Mouse (Mus musculus): ENCODE measurements around the gene Map3k3.
A peak's percentile ranks its signal among the peaks of the same experiment; 100 is the strongest.
"Not testable (repeated sequence)": the region's sequence is repeated elsewhere in the genome, so short reads cannot be mapped to it uniquely, and the experiment has no call there.

Gene Map3k3

GRCm38 (mm10) chr11:106084911-106085561, 623 bp downstream of the Map3k3 start:
- peak; percentile 70 to 78 for DNase-seq

DNA sequence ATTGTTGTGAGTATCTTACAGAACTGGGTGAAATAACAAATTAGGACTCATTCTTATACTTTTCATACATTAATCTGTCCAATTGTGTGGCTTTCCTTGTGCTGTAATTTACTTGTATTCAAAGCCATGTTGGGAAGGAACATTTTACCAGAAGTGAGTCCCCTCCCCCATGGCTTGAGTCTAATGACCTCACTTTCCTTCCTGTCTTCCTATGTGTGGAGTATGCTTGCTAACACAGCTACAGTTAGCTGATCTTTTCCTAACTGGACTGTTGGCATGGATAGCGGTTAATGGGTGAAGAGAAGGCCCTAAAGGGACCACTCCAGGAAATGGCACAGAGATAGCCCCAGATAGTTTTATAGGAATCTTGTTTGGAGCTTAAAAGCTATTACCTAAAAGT, 13.8 kb downstream of the Map3k3 start:
- DNase-seq = no peak

GRCm38 (mm10) chr11:106102866-106103265, 18.5 kb downstream of the Map3k3 start:
- DNase-seq = peak in 1 of 2 experiments; percentile 10

DNA sequence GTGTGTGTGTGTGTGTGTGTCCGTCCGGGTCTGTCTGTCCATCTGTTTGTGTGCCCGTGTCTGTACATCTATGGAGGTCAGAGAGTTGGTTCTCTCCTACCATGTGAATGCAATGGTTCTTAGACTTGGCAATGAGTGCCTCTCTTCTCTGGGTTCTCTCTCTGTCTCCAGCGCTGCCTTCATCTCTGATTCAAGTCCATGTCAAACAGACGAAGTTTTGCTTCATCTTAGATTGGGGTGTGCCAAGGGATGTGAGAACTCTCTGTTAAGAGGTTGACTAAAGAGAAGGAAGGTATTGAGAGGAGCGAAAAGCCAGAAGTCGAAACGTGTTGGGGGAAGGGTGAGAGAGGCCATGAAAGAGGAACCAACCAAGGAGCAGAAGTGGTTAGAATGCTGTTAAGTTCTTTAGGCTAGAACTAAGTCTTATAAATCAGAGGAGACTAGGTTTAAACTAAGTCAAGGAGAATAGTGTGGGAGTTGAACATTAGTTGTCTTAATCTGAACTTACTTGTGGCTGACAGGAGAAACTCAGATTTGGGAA, 21.7 kb downstream of the Map3k3 start:
- no peak for DNase-seq

GRCm38 (mm10) chr11:106111688-106112087, 27.3 kb downstream of the Map3k3 start:
- DNase-seq = no peak

DNA sequence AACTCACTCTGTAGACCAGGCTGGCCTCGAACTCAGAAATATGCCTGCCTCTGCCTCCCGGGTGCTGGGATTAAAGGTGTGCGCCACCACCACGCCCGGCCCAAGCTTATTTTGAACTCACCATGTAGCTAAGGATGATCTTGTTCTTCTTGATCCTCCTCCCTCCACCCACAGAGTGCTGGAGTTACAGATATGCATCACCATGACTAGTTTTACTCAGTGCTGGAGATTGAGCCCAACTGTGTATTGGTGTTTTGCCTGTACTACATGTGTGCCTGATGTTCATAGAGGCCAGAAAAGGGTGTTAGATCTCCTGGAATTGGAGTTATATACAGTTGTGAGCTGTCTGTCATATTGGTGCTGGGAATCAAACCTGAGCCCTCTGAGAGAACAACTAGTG, 37.8 kb downstream of the Map3k3 start:
- no peak for DNase-seq

DNA sequence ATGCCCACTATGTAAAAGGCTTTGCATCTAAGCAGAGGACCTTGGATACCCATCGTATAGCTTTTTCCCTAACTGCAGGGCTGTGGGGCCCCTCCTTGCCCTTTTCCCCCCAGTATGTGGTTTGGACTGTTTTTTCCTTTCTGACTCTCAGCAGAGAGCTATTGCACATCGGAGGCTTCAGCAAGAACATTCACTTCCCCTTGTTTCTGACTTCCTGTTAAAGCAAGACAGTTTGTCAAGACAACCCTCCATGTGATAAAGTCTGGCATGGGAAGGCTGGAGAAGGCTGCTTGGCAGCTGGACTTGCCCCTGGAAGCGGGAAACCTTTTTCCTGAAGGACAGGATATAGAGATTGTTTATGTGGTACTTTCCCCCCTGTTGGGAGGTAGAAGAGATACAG, 38.3 kb downstream of the Map3k3 start:
- DNase-seq = no peak

- no peak for DNase-seq
These were observed 40.4 kb downstream of the Map3k3 start for GRCm38 (mm10) chr11:106124784-106125183.

DNA sequence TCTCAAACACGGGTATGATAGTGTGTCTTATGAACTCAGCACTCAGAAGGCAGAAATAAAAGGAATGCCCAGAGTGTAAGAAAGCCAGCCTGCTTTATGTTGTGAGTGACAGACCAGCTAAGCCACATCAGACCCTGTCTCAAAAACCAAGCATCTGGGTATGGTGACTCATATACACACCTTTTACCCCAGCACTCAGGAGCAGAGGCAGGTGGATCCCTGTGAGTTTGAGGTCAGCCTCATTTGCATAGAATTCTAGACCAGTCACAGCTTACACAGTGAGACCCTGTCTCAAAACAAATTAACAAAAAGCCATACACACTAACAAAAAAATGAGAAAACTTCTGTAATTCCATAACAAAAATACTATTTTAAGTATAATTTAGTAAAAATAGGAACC, 41.4 kb downstream of the Map3k3 start:
- no peak for DNase-seq

GRCm38 (mm10) chr11:106126727-106127373, 42.4 kb downstream of the Map3k3 start:
- DNase-seq = not testable (repeated sequence)

DNA sequence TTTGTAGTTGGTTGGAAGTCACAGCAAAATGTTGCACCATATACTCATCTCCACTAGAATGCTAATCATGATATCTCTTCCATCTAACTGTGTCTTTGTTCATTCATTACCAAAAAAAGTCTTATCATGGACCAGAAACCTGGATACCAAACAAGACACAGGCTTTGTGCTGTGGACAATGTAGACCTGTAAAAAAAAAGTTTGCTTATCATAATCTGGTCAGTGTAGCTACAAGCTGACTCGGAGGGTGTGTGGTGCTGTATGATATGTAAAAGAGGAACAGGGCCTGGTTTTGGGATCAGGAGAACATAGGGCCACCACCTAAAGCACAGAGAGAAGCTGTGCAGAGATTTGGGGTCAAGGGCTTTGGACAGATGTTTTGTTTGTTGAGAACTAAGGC, 45.1 kb downstream of the Map3k3 start:
- DNase-seq = no peak

GRCm38 (mm10) chr11:106132516-106132915, 48.1 kb downstream of the Map3k3 start:
- no peak for DNase-seq

DNA sequence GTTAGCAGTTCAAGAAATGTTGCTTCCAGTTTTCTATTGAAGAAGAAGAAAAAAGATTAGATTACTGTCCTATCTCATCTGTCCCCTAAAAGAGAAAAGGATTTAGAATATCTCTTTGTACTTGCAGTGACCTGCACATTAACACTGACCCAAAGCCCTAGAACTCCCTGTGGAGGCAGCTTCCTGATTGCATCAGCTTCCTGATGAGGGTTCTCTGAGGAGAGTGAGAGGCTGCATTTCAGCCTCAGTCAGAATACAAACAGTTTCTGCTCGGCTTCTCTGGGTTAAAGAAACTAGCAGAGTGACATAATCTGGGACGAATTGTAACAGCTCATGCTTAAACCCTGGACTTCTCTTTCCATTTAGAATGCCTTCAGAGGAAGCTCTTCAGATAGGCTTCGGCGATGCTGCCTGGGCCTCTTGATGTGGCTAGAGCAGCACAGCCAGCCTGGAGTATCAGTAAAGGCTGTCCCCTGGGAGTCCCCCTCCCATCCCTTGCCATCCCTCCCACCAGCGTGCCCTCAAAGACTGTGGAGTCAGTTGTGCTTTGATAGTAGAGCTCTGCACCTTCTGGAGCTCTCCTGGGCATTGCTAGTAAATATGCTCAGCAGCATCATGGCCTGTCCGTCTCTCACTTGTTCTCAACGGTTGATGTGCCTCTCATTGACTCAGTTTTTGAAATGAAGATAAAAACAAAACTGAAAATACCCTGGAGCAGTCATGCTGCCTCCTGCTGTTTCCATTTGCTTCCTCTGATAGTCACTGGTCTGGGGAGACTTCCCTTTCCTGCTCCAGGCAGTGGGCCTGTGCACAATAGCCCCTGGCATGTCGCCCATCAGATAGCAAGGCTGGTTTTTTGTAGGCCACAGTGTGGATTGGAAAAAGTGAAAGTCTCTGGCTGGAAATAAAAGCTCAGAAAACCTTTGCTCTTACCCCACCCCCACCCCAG, 50.4 kb downstream of the Map3k3 start:
- DNase-seq = peak; percentile 61 to 65

DNA sequence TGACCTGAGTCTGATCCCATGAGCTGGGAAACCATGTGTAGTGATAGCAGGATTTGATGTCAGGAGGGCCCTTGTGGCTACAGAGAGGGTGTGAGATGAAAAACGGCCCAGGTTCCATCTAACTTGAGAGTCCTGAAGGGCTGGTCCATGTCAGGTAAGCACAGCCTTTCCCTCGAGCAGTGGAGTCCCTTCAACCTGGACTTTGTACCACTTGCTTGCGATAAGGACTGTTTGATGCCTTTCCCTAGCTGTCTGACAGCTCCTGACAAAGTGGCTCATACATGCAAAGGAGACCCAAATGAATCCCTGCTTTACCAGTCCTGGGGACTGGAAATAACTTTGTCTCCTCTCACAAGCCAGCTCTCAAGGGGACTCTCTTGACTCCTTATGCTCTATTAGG, 66.8 kb downstream of the Map3k3 start:
- no peak for DNase-seq

- DNase-seq = peak; percentile 54 to 66
These were observed 67.7 kb downstream of the Map3k3 start for GRCm38 (mm10) chr11:106152132-106152531.

DNA sequence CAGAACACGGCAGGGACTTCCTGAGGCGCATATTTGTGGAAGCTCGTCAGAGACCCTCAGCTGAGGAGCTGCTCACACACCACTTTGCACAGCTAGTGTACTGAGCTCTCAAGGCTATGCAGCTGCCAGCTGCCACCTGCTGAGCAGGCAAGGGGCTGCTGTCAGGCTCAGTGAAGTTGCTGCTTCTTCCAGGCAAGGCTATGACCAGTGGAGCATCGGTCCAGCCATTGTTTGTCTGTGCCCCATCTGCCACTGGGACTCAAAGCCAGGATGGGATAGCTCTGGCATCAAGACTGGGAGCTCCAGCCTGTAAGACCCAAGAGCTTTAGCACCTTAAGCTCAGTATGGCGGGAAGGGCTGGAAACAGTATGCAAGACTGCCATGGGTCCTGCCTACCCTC, 69.7 kb downstream of the Map3k3 start:
- DNase-seq = no peak

DNA sequence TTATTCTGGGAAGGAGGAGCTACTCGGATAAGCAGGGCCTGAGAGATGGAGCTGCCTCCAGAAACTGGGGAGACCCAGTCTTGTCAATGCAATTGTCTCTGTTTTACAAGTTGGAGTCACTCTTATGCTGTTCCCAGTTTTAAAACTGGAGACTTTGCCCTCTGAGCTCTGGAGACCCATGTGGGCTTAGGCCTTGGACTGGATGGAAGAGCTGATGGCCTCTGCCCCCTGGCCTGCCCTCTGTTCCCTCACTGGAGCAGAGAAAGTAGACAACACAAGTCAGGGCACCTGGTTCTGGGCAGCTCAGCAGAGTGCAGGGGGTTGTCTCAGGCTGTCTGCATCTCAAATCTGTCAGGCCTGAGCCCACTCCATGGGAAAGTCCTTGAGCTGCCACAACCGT, 70.4 kb downstream of the Map3k3 start:
- DNase-seq = no peak

- DNase-seq = no peak
These were observed 71.3 kb downstream of the Map3k3 start for GRCm38 (mm10) chr11:106155761-106156160.

DNA sequence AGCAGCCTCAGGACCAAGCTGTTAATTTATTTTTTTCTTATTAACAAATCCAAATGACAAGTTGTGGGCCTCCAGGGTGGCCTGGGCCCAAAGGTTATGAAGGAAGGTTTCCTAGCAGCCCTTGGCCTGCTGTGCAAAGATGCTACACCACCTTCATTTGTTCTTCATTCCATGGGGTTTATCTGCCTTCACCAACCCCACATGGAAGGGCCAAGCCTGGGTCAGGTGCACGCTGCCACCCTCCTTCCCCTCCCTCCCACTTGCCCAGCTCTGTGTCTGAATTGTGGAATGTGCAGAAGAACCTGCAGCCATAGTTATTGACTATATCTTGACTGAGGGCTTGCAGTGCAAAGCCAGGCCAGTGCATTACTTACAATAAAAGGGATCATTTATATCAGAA, 71.8 kb downstream of the Map3k3 start:
- DNase-seq = no peak

DNA sequence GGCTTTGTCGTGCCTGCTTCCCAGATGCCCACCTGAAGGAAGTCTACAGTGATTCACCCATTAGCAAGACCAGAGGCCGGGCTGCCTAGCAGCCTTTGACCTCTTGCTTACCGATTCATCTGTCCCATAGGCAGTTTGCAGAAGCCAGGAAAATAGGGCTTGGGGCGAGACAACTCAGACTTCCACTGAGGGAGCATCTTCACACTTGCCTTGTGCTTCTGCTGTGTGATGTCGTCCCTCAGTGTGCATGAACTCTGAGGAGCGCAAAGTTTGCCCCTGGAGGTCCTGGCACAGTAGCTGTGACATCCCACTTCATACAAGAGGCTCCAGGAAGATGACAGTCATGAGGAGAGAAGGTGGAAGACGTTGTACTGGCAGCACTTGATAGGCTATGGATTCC, 72.7 kb downstream of the Map3k3 start:
- DNase-seq = no peak

DNA sequence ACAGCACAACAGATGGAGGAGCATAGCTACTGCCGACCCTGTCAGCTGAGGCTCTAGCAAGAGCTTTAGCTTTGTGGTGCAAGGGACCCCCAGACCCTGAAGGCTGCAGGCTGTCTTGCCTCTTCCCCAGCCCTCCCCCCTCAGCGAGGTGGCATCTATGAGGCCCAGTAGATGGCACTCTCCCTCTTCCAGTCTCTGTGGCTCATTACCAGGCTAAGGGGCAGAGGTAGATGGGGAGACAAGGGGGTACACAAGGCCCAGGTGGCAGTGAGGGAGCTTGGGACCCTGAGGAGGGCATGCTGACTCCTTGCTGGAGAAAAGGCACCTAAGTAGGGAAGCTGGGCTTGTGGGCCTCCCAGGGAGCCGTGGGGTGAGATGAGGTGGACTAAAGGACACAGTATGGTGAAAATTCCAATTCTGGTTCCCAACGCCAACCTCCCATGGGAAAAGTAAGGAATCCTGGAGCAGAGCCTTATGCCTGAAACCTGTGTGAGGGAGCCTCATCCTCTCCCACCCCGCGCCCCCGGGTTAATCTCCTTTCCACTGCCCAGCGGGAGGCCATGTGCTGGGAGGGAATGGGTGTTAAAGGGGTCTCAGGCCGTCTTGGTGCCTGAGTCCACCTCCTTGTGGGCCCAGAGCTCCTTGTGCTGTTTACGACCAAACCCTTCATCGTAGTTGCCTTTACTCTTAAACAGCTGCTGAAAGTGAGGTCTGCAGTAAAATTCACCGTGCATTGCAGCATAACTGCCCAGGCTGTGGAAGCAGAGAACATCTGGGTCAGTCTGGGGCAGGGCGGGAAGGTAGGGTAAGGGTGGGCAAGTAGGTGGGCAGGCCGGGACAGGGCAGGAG, 73.9 kb downstream of the Map3k3 start:
- peak; percentile 54 to 61 for DNase-seq

- DNase-seq = peak in 1 of 2 experiments; percentile 43
These were observed 74.5 kb downstream of the Map3k3 start for GRCm38 (mm10) chr11:106158930-106159215.

Measured in cerebellum, adult 18-20 months (tissue).